20 mouse cellular contexts compared by ENCODE assay signal in the genomic region with DNA sequence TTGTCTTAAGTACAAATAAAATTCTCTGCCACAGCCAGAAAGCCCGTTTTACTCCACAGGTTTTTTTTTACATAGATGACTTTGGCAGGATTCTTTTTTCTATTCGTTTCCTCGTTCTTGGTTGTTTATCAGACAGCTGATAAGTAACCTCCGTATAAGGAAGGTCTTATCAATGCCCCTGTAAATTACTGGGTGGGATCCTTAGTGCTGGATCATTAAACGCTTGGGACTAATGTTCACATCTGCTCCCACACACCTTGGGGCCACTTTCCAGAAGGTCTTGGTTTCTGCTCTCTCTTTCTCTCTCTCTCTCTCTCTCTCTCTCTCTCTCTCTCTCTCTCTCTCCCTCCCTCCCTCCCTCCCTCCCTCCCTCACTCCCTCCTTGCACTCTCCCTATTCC.
DNase-seq lines count a peak whose midpoint lies in the region; ATAC-seq and TF ChIP-seq lines count a peak whose summit lies in the region.
"Had no signal": no experiment of that assay in that cellular context is flagged by ENCODE, and none has a peak within 500 bp of the region (broad histone marks: within the 10 kb centered on the region; RNA-seq: fewer than 3 reads in every experiment).

No protein-coding gene starts in this region.

- peak; percentile 98 for ATAC-seq in intestine, embryonic 16.5 days
- 0 out of 2 replicates have a peak, but pooled peaks have one; percentile 36 for ATAC-seq in liver, embryonic 14.5 days (ENCODE audit: insufficient read depth)
- ATAC-seq in megakaryocyte-erythroid progenitor cell, adult 5-6 weeks (replicated peaks; ENCODE audit: low FRiP score, low TSS enrichment, poor library complexity, severe bottlenecking): peak; percentile 38; the same call in 1 of the 2 replicates
- ATAC-seq in midbrain, embryonic 15.5 days (replicated peaks): no peak
- ATAC-seq: forebrain, embryonic 15.5 days had no signal

- peak overlapping the region; percentile 70 for H3K27ac ChIP-seq in intestine, embryonic 16.5 days (ENCODE audit: low read length)
- H3K27ac ChIP-seq in liver, embryonic 14.5 days: peak overlapping the region; percentile 70
- H3K27ac ChIP-seq in midbrain, embryonic 15.5 days: no peak overlapping the region
- H3K27ac ChIP-seq: embryonic facial prominence, embryonic 10.5 days; forebrain, embryonic 10.5 days; forebrain, embryonic 15.5 days; heart, embryonic 13.5 days; hindbrain, embryonic 12.5 days had no signal

- H3K4me3 ChIP-seq in intestine, embryonic 16.5 days (ENCODE audit: low read length): no peak overlapping the region
- H3K4me3 ChIP-seq in liver, embryonic 14.5 days (ENCODE audit: insufficient read depth in 1 of 2, low read depth in 2 of 2, low read length in 2 of 2): no peak overlapping the region
- H3K4me3 ChIP-seq in midbrain, embryonic 15.5 days: no peak overlapping the region
- H3K4me3 ChIP-seq: embryonic facial prominence, embryonic 10.5 days; erythroblast, embryonic 14.5 days; forebrain, embryonic 10.5 days; forebrain, embryonic 15.5 days; heart, embryonic 13.5 days; hindbrain, embryonic 12.5 days had no signal

- DNase-seq in 416B (ENCODE audit: low read depth): peak; percentile 37
- DNase-seq in liver, embryonic 14.5 days (ENCODE audit: low read depth in 3 of 3, low spot score in 3 of 3): no peak
- no peak for DNase-seq in ovary, adult 18-20 months (ENCODE audit: low spot score)
- no peak for DNase-seq in ovary, postnatal 36 days (ENCODE audit: low spot score)
- DNase-seq: adrenal gland, adult 2 months; adrenal gland, postnatal 25 days; cerebellum, adult 2 months; cerebellum, postnatal 10 days; gastrocnemius, postnatal 36 days; heart, adult 11 months; heart, postnatal 36 days had no signal

- no peaks in the 10 kb centered on the region for H3K36me3 ChIP-seq in intestine, embryonic 16.5 days (ENCODE audit: control insufficient read depth, insufficient read depth, low read length)
- H3K36me3 ChIP-seq in liver, embryonic 14.5 days (replicated peaks; ENCODE audit: control insufficient read depth, insufficient read depth, low read depth): no peaks in the 10 kb centered on the region
- no peaks in the 10 kb centered on the region for H3K36me3 ChIP-seq in midbrain, embryonic 15.5 days (replicated peaks)
- H3K36me3 ChIP-seq: embryonic facial prominence, embryonic 10.5 days; forebrain, embryonic 10.5 days; forebrain, embryonic 15.5 days; heart, embryonic 13.5 days; hindbrain, embryonic 12.5 days had no signal

- H3K9ac ChIP-seq in intestine, embryonic 16.5 days (ENCODE audit: low read depth, low read length): no peak overlapping the region
- no peak overlapping the region for H3K9ac ChIP-seq in liver, embryonic 14.5 days (replicated peaks)
- no peak overlapping the region for H3K9ac ChIP-seq in midbrain, embryonic 15.5 days
- H3K9ac ChIP-seq: forebrain, embryonic 15.5 days; heart, embryonic 13.5 days; hindbrain, embryonic 12.5 days had no signal

- 23% methylated on average over 5 of the region's 5 CpGs for WGBS in intestine, embryonic 16.5 days
- 8% methylated on average over 5 of the region's 5 CpGs for WGBS in liver, embryonic 14.5 days (ENCODE audit: insufficient replicate concordance)
- 89% methylated on average over 5 of the region's 5 CpGs for WGBS in midbrain, embryonic 15.5 days

- H3K4me2 ChIP-seq in intestine, embryonic 16.5 days (ENCODE audit: low read depth, low read length): no peak overlapping the region
- H3K4me2 ChIP-seq in liver, embryonic 14.5 days (ENCODE audit: low read depth): peak overlapping the region; percentile 51
- H3K4me2 ChIP-seq in midbrain, embryonic 15.5 days: no peak overlapping the region
- H3K4me2 ChIP-seq: forebrain, embryonic 15.5 days; heart, embryonic 13.5 days; hindbrain, embryonic 12.5 days had no signal

- H3K27me3 ChIP-seq in intestine, embryonic 16.5 days (replicated peaks; ENCODE audit: control insufficient read depth, insufficient read depth, low read length): no peaks in the 10 kb centered on the region
- no peaks in the 10 kb centered on the region for H3K27me3 ChIP-seq in liver, embryonic 14.5 days (ENCODE audit: control insufficient read depth, insufficient read depth, low read length)
- no peaks in the 10 kb centered on the region for H3K27me3 ChIP-seq in midbrain, embryonic 15.5 days (replicated peaks)
- H3K27me3 ChIP-seq: forebrain, embryonic 15.5 days; heart, embryonic 13.5 days; hindbrain, embryonic 12.5 days had no signal

- H3K9me3 ChIP-seq in intestine, embryonic 16.5 days (ENCODE audit: control insufficient read depth, low read length): no peaks in the 10 kb centered on the region; the same call in 1 of the 2 replicates
- no peaks in the 10 kb centered on the region for H3K9me3 ChIP-seq in liver, embryonic 14.5 days (ENCODE audit: control insufficient read depth, low read length)
- H3K9me3 ChIP-seq in midbrain, embryonic 15.5 days: no peaks in the 10 kb centered on the region
- H3K9me3 ChIP-seq: embryonic facial prominence, embryonic 10.5 days; forebrain, embryonic 10.5 days; forebrain, embryonic 15.5 days; hindbrain, embryonic 12.5 days had no signal

- peak; percentile 39 for TF ChIP-seq EP300 in liver, embryonic 14.5 days (IDR thresholded peaks at IDR 0.05; ENCODE audit: low read depth)

- TF ChIP-seq CTCF in liver, embryonic 14.5 days (IDR thresholded peaks at IDR 0.05; ENCODE audit: low read depth): no peak

- H3K4me1 ChIP-seq in intestine, embryonic 16.5 days (ENCODE audit: control insufficient read depth, insufficient read depth, low read length): no peaks in the 10 kb centered on the region
- peaks cover 22 to 28% of the 10 kb centered on the region in 2 experiments for H3K4me1 ChIP-seq in liver, embryonic 14.5 days (replicated peaks; ENCODE audit: control insufficient read depth in 2 of 2, insufficient read depth in 2 of 2, low read length in 1 of 2)
- H3K4me1 ChIP-seq in midbrain, embryonic 15.5 days: no peaks in the 10 kb centered on the region
- H3K4me1 ChIP-seq: forebrain, embryonic 10.5 days; forebrain, embryonic 15.5 days; hindbrain, embryonic 12.5 days had no signal
